Mouse (Mus musculus): Measurements from ENCODE around the gene Papolb. TPM values are rescaled to one million over a fixed set of nuclear protein-coding genes. Genes with fewer than 3 reads are reported as not detected.

Papolb gene
- polyA plus RNA-seq, 1 experiment from 2014 or later: 0.08 TPM

- peak overlapping the region; percentile 54 for H3K9ac ChIP-seq (replicated peaks)
- H3K27me3 ChIP-seq: 0 out of 2 replicates have a peak, but pooled peaks cover 3% of the 10 kb centered on the region
- H3K9me3 ChIP-seq: no peaks in the 10 kb centered on the region
- peak overlapping the region; percentile 63 for H3K4me3 ChIP-seq
- H3K36me3 ChIP-seq: no peaks in the 10 kb centered on the region
- peak overlapping the region; percentile 88 for H3K4me2 ChIP-seq (replicated peaks)
- no peak; the same call in none of the 2 replicates for ATAC-seq (replicated peaks)
- peaks cover 17% of the 10 kb centered on the region for H3K4me1 ChIP-seq
- WGBS: 3% methylated on average over 31 of the region's 31 CpGs
- peak overlapping the region; percentile 23; the same call in 1 of the 2 replicates for H3K27ac ChIP-seq (replicated peaks)
These were observed 20.3 kb upstream of the Papolb start for GRCm38 (mm10) chr5:142549961-142550705.

- WGBS: 53% methylated on average over 9 of the region's 9 CpGs
- H3K27ac ChIP-seq (replicated peaks): no peak overlapping the region
- H3K4me3 ChIP-seq: peak overlapping the region; percentile 63; the same call in 1 of the 2 replicates
These were observed 19.6 kb upstream of the Papolb start for GRCm38 (mm10) chr5:142549441-142549840.

GRCm38 (mm10) chr5:142547066-142547465 is 17.2 kb upstream of the Papolb start:
- H3K4me1 ChIP-seq: peaks cover 17% of the 10 kb centered on the region
- H3K4me3 ChIP-seq: no peak overlapping the region
- no peaks in the 10 kb centered on the region for H3K36me3 ChIP-seq
- no peak overlapping the region for H3K27ac ChIP-seq (replicated peaks)
- H3K9ac ChIP-seq (replicated peaks): no peak overlapping the region
- 0 out of 2 replicates have a peak, but pooled peaks cover 3% of the 10 kb centered on the region for H3K27me3 ChIP-seq
- ATAC-seq (replicated peaks): no peak
- WGBS: 87% methylated on average over 3 of the region's 3 CpGs
- no peak overlapping the region for H3K4me2 ChIP-seq (replicated peaks)
- no peaks in the 10 kb centered on the region for H3K9me3 ChIP-seq

More at GRCm38 (mm10) chr5:142549441-142549840, 19.6 kb upstream of the Papolb start:
- Histone ChIP-seq H3K4me2 (replicated peaks) (peak overlapping the region; percentile 88; the same call in 1 of the 2 replicates), H3K9ac (replicated peaks) (no peak overlapping the region), H3K4me1 (peaks cover 17% of the 10 kb centered on the region), H3K9me3 (no peaks in the 10 kb centered on the region), H3K27me3 (0 out of 2 replicates have a peak, but pooled peaks cover 3% of the 10 kb centered on the region), H3K36me3 (no peaks in the 10 kb centered on the region)
- ATAC-seq (replicated peaks): no peak

- H3K9me3 ChIP-seq: no peaks in the 10 kb centered on the region
- H3K9ac ChIP-seq (replicated peaks): no peak overlapping the region
- WGBS: 6% methylated on average over 5 of the region's 5 CpGs
- H3K4me2 ChIP-seq (replicated peaks): no peak overlapping the region
- ATAC-seq (replicated peaks): no peak
- H3K4me1 ChIP-seq: peaks cover 17% of the 10 kb centered on the region
- H3K36me3 ChIP-seq: no peaks in the 10 kb centered on the region
- no peak overlapping the region for H3K27ac ChIP-seq (replicated peaks)
- no peak overlapping the region for H3K4me3 ChIP-seq
- H3K27me3 ChIP-seq: 0 out of 2 replicates have a peak, but pooled peaks cover 3% of the 10 kb centered on the region
These were observed 16.5 kb upstream of the Papolb start for GRCm38 (mm10) chr5:142546344-142546743.

- Histone ChIP-seq H3K9me3 (no peaks in the 10 kb centered on the region), H3K4me3 (no peak overlapping the region), H3K4me1 (peaks cover 6% of the 10 kb centered on the region), H3K27ac (replicated peaks) (no peak overlapping the region), H3K4me2 (replicated peaks) (no peak overlapping the region), H3K27me3 (no peaks in the 10 kb centered on the region), H3K9ac (replicated peaks) (no peak overlapping the region), H3K36me3 (no peaks in the 10 kb centered on the region)
- ATAC-seq (replicated peaks): no peak
- 85% methylated on average over 5 of the region's 5 CpGs for WGBS
These were observed 15.3 kb upstream of the Papolb start for GRCm38 (mm10) chr5:142545014-142545795.

GRCm38 (mm10) chr5:142537286-142537685 is 7.4 kb upstream of the Papolb start:
- no peaks in the 10 kb centered on the region for H3K27me3 ChIP-seq
- H3K36me3 ChIP-seq: no peaks in the 10 kb centered on the region
- H3K9me3 ChIP-seq: no peaks in the 10 kb centered on the region
- H3K4me2 ChIP-seq (replicated peaks): no peak overlapping the region
- H3K4me3 ChIP-seq: no peak overlapping the region
- no peak overlapping the region for H3K9ac ChIP-seq (replicated peaks)
- 78% methylated on average over 3 of the region's 3 CpGs for WGBS
- H3K4me1 ChIP-seq: no peaks in the 10 kb centered on the region
- H3K27ac ChIP-seq (replicated peaks): no peak overlapping the region
- no peak for ATAC-seq (replicated peaks)

- no peaks in the 10 kb centered on the region for H3K36me3 ChIP-seq
- no peak for ATAC-seq (replicated peaks)
- 76% methylated on average over 4 of the region's 4 CpGs for WGBS
- no peak overlapping the region for H3K27ac ChIP-seq (replicated peaks)
- H3K4me3 ChIP-seq: no peak overlapping the region
- H3K9me3 ChIP-seq: no peaks in the 10 kb centered on the region
- no peak overlapping the region for H3K9ac ChIP-seq (replicated peaks)
- H3K4me2 ChIP-seq (replicated peaks): no peak overlapping the region
- H3K4me1 ChIP-seq: no peaks in the 10 kb centered on the region
- H3K27me3 ChIP-seq: peaks cover 2% of the 10 kb centered on the region; the same call in 1 of the 2 replicates
These were observed 5.5 kb upstream of the Papolb start for GRCm38 (mm10) chr5:142535388-142535787.

GRCm38 (mm10) chr5:142524711-142525464 is 5.0 kb downstream of the Papolb start:
- Histone ChIP-seq H3K27me3 (peaks cover under 1% of the 10 kb centered on the region; the same call in 1 of the 2 replicates), H3K4me2 (replicated peaks) (no peak overlapping the region), H3K9me3 (no peaks in the 10 kb centered on the region), H3K36me3 (no peaks in the 10 kb centered on the region), H3K4me1 (no peaks in the 10 kb centered on the region), H3K4me3 (no peak overlapping the region), H3K9ac (replicated peaks) (no peak overlapping the region), H3K27ac (replicated peaks) (no peak overlapping the region)
- no peak for ATAC-seq (replicated peaks)
- 63% methylated on average over 8 of the region's 8 CpGs for WGBS

- ATAC-seq (replicated peaks): no peak
These were observed 8.5 kb downstream of the Papolb start for GRCm38 (mm10) chr5:142521195-142521866.

GRCm38 (mm10) chr5:142520360-142520759 is 9.5 kb downstream of the Papolb start:
- no peak for ATAC-seq (replicated peaks)
- H3K4me1 ChIP-seq: no peaks in the 10 kb centered on the region
- H3K4me2 ChIP-seq (replicated peaks): no peak overlapping the region
- H3K9ac ChIP-seq (replicated peaks): no peak overlapping the region
- H3K4me3 ChIP-seq: no peak overlapping the region
- no peak overlapping the region for H3K27ac ChIP-seq (replicated peaks)
- H3K36me3 ChIP-seq: no peaks in the 10 kb centered on the region
- WGBS: 78% methylated on average over 4 of the region's 4 CpGs
- no peaks in the 10 kb centered on the region for H3K27me3 ChIP-seq
- H3K9me3 ChIP-seq: no peaks in the 10 kb centered on the region

More at GRCm38 (mm10) chr5:142521195-142521866, 8.5 kb downstream of the Papolb start:
- Histone ChIP-seq H3K9ac (replicated peaks) (no peak overlapping the region), H3K36me3 (no peaks in the 10 kb centered on the region), H3K27ac (replicated peaks) (no peak overlapping the region), H3K27me3 (no peaks in the 10 kb centered on the region), H3K9me3 (no peaks in the 10 kb centered on the region), H3K4me3 (no peak overlapping the region), H3K4me2 (replicated peaks) (no peak overlapping the region), H3K4me1 (no peaks in the 10 kb centered on the region)
- WGBS: 88% methylated on average over 11 of the region's 11 CpGs

- Histone ChIP-seq H3K4me3 (no peak overlapping the region), H3K27ac (replicated peaks) (no peak overlapping the region), H3K27me3 (no peaks in the 10 kb centered on the region), H3K4me2 (replicated peaks) (no peak overlapping the region), H3K9me3 (no peaks in the 10 kb centered on the region), H3K36me3 (no peaks in the 10 kb centered on the region), H3K9ac (replicated peaks) (no peak overlapping the region), H3K4me1 (no peaks in the 10 kb centered on the region)
- 78% methylated on average over 6 of the region's 6 CpGs for WGBS
- ATAC-seq (replicated peaks): no peak
These were observed 10.9 kb downstream of the Papolb start for GRCm38 (mm10) chr5:142518973-142519372.
